Mouse (Mus musculus) forebrain, embryonic 13.5 days (tissue): ENCODE results near the gene Kcnab3. TPM values are rescaled to one million over a fixed set of nuclear protein-coding genes. Genes with fewer than 3 reads are reported as not detected.

Source experiments
- ATAC-seq: fragments of 200-750 bp; cut with Nextera tagmentation; 2 replicates; pipeline ENCODE4 v1.8.0; 2017
- H3K27ac ChIP-seq: fragments of 300-500 bp; sonication (generic); 2 replicates; pipeline ENCODE4 v1.5.1; 2015; ENCODE audit warnings: inconsistent platforms, mild to moderate bottlenecking, moderate library complexity
- H3K27me3 ChIP-seq: fragments of 300-500 bp; sonication (generic); 2 replicates; pipeline ENCODE4 v1.6.1; 2015; ENCODE audit warnings: mild to moderate bottlenecking, inconsistent platforms
- H3K36me3 ChIP-seq: fragments of 300-500 bp; sonication (generic); 2 replicates; pipeline ENCODE4 v1.6.1; 2015; ENCODE audit warnings: mild to moderate bottlenecking, inconsistent platforms; ENCODE audit not compliant: poor library complexity, severe bottlenecking
- H3K4me1 ChIP-seq: fragments of 300-500 bp; sonication (generic); 2 replicates; pipeline ENCODE4 v1.6.1; 2015; ENCODE audit warnings: inconsistent platforms
- H3K4me2 ChIP-seq: fragments of 300-500 bp; sonication (generic); 2 replicates; pipeline ENCODE4 v1.6.1; 2015; ENCODE audit warnings: inconsistent platforms, mild to moderate bottlenecking, moderate library complexity
- H3K4me3 ChIP-seq: fragments of 300-500 bp; sonication (generic); 2 replicates; pipeline ENCODE4 v1.5.1; 2015; ENCODE audit warnings: mild to moderate bottlenecking, inconsistent platforms
- H3K9ac ChIP-seq: fragments of 300-500 bp; sonication (generic); 2 replicates; pipeline ENCODE4 v1.6.1; 2015; ENCODE audit warnings: mild to moderate bottlenecking, inconsistent platforms
- H3K9me3 ChIP-seq: fragments of 300-500 bp; sonication (generic); replicated peaks from 2 replicates; pipeline ENCODE4 v1.6.1; 2016; ENCODE audit warnings: inconsistent platforms
- WGBS: fragments of 180-500 bp; shearing (Covaris S2); methylation state at CpG from one replicate; pipeline ENCODE4 v1.1.7; 2015; 5-methylcytosine and 5-hydroxymethylcytosine counted together
- polyA plus RNA-seq: library from polyadenylated mRNA; unstranded; fragments of >200 nt; fragmentation: Nextera tagmentation; extraction: Ambion mirVana; gene quantifications from 2 replicates; pipeline ENCODE4 v1.2.1, GENCODE M21; 2015

Gene Kcnab3
- polyA plus RNA-seq, 1 experiment from 2014 or later = 4.0 TPM

DNA sequence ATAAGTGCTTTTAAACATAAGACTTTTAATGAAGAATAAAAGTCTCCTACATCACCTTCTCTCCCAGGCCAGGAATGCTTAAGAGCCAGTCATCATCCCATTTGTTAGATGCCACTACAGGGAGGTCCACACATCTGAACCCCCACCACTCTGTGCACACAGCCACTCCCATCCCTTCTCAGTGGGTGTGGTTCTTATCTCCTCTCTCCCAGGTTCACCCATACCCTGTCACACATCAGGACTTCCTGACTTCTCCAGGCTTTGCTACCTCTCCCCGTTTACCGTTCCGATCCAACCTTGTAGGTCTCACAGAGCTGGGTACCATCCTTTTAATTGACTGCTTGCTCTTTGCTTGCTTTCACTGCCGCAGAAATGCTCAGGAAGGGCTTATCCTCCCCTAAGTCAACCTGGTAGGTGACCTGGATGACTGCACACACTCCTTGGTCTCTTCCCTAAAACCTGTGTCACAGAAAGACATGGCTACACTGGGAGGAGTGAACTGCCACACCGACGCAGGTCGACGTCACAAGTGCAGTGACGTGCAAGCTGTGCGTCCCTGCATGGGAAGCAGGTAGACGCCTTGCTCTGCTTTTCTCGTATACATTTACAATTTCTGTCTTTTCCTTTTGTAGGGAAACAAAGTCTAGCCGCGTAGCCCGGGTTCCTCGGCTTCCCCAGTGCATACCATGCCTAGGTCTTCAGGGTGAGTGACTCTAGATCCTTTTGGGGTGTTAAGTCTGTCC, 47.3 kb downstream of the Kcnab3 start:
- H3K4me3 ChIP-seq = no peak overlapping the region
- H3K4me2 ChIP-seq = no peak overlapping the region
- peaks cover 39% of the 10 kb centered on the region for H3K4me1 ChIP-seq
- 0 out of 2 replicates have a peak, but pooled peaks cover 5% of the 10 kb centered on the region for H3K36me3 ChIP-seq
- ATAC-seq = no peak
- H3K27me3 ChIP-seq = no peaks in the 10 kb centered on the region
- peak overlapping the region; percentile 85; the same call in 1 of the 2 replicates for H3K27ac ChIP-seq
- WGBS = 93% methylated on average over 16 of the region's 16 CpGs
- H3K9ac ChIP-seq = no peak overlapping the region
- no peaks in the 10 kb centered on the region for H3K9me3 ChIP-seq

DNA sequence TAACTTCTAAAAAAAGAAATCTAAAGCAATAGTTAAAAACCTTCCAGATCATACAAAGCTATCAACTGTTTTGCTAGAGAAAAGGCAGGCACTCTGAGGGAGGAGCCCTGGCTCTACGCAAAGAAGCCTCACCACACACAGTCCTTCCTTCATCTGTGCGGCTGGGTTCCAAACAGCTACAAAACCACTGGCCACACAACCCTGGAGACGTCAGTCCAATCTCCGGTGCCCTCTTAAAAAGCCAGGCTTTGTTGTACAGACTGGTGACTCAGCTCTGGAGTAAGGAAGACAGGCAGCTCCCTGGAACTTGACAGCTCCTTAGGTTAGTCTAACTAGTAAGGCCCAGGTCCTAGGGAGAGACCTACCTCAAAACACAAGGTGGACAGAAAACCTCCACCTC, 49.6 kb downstream of the Kcnab3 start:
- Histone ChIP-seq H3K4me2 (no peak overlapping the region), H3K4me3 (no peak overlapping the region), H3K36me3 (0 out of 2 replicates have a peak, but pooled peaks cover 5% of the 10 kb centered on the region), H3K4me1 (peaks cover 30% of the 10 kb centered on the region), H3K9me3 (no peaks in the 10 kb centered on the region), H3K27ac (no peak overlapping the region), H3K27me3 (no peaks in the 10 kb centered on the region), H3K9ac (no peak overlapping the region)
- 85% methylated on average over 4 of the region's 4 CpGs for WGBS
- ATAC-seq = no peak

DNA sequence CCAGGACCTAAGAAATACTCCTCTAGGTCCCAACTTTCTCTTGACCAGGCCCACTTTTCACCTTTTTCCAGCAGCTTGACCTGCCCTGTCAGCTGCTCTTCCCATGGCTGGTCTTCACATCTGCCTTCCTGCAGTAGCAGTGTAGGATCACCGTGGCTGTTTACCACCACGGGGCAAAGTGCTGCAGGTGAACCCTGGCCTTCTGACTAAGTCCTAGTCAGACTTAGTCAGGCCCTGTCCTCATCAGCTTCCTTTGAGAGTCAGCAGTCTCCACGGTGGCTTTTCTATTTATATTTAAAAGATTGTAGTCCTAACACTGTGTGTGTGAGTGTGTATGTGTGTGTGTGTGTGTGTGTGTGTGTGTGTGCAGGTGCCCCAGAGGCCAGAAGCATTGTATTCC, 51.7 kb downstream of the Kcnab3 start:
- ATAC-seq = no peak
- Histone ChIP-seq H3K36me3 (0 out of 2 replicates have a peak, but pooled peaks cover 3% of the 10 kb centered on the region), H3K27ac (no peak overlapping the region), H3K4me1 (peaks cover 16% of the 10 kb centered on the region; the same call in 1 of the 2 replicates), H3K27me3 (no peaks in the 10 kb centered on the region), H3K9ac (no peak overlapping the region), H3K4me2 (no peak overlapping the region), H3K4me3 (no peak overlapping the region), H3K9me3 (no peaks in the 10 kb centered on the region)
- 81% methylated on average over 3 of the region's 3 CpGs for WGBS

DNA sequence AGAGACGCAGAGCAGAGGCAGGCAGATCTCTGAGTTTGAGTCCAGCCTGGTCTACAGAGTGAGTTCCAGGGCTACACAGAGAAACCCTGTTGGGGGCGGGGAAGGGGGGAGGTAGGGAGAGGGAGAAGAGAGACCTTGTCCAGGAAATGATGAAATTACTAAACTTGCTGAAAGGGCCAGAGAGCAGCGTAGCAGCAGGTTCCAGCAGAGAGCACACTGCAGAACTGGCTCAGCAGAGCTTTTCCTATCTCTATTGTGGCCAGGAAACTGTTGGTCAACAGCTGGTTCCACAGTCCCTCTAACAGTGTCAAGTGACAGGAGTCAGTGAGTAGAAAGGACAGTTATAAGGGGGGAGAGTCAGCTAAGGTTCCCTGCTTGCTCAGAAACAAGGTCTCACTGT, 53.5 kb downstream of the Kcnab3 start:
- no peaks in the 10 kb centered on the region for H3K27me3 ChIP-seq
- H3K4me1 ChIP-seq = 0 out of 2 replicates have a peak, but pooled peaks cover 9% of the 10 kb centered on the region
- no peak overlapping the region for H3K4me2 ChIP-seq
- no peak overlapping the region for H3K27ac ChIP-seq
- H3K9me3 ChIP-seq = no peaks in the 10 kb centered on the region
- no peak overlapping the region for H3K4me3 ChIP-seq
- whole genome bisulfite sequencing = 94% methylated on average over 3 of the region's 3 CpGs
- no peak for ATAC-seq
- H3K36me3 ChIP-seq = no peaks in the 10 kb centered on the region
- H3K9ac ChIP-seq = no peak overlapping the region

DNA sequence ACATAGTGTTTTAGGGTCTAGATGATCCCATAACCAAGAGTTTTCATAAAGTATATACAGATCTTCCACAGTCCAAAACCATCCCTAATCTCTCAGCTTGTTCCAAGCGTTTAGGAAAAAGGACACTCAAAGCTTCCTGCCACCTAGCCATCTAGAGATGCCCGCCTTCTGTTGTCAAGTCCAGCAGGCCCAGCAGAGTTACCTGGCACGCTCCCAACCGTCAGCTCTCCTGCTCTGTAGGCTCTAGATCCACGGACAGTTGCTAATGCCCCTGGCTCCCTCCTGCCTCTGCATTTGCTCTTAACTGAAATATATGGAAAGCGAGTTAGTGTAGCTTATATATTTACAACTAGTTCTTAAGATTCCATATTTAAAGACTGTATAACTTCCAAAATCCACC, 55.3 kb downstream of the Kcnab3 start:
- 81% methylated on average over 6 of the region's 6 CpGs for WGBS
- no peaks in the 10 kb centered on the region for H3K36me3 ChIP-seq
- no peak for ATAC-seq

More for the DNA sequence above, 55.3 kb downstream of the Kcnab3 start:
- no peak overlapping the region for H3K9ac ChIP-seq
- H3K4me1 ChIP-seq = 0 out of 2 replicates have a peak, but pooled peaks cover 9% of the 10 kb centered on the region
- H3K27me3 ChIP-seq = no peaks in the 10 kb centered on the region
- no peak overlapping the region for H3K27ac ChIP-seq
- H3K4me3 ChIP-seq = no peak overlapping the region
- no peaks in the 10 kb centered on the region for H3K9me3 ChIP-seq
- no peak overlapping the region for H3K4me2 ChIP-seq

Other genes starting within 250 kb of the Kcnab3 start
- gene Vamp2, start 237.8 kb upstream of the Kcnab3 start, polyA plus RNA-seq = 110 and 124 TPM in 2 replicates
- gene Per1, start 231.0 kb upstream of the Kcnab3 start, polyA plus RNA-seq = 6.0 and 6.4 TPM in 2 replicates
- gene Hes7, start 205.9 kb upstream of the Kcnab3 start, polyA plus RNA-seq = 0.12 and 0.21 TPM in 2 replicates
- gene 9130213A22Rik, start 203.7 kb upstream of the Kcnab3 start, polyA plus RNA-seq = 0.21 and 0.34 TPM in 2 replicates
- gene Aloxe3, start 200.4 kb upstream of the Kcnab3 start, polyA plus RNA-seq = 1.5 TPM in 1 of 2 replicates, not detected in the other
- not detected in 2 replicates for gene Alox12b, start 169.3 kb upstream of the Kcnab3 start, polyA plus RNA-seq
- gene Alox8, start 128.4 kb upstream of the Kcnab3 start, polyA plus RNA-seq = not detected in 2 replicates
- 0.18 and 0.29 TPM in 2 replicates for gene Gucy2e, start 89.2 kb upstream of the Kcnab3 start, polyA plus RNA-seq
- gene Cntrob, start 2.5 kb upstream of the Kcnab3 start, polyA plus RNA-seq = 37.1 and 43.3 TPM in 2 replicates
- gene Trappc1, start 2.3 kb upstream of the Kcnab3 start, polyA plus RNA-seq = 208 and 210 TPM in 2 replicates
- gene Rnf227, start 14.2 kb downstream of the Kcnab3 start, polyA plus RNA-seq = 72.6 and 78.8 TPM in 2 replicates
- gene Chd3, start 43.1 kb downstream of the Kcnab3 start, polyA plus RNA-seq = 104 and 106 TPM in 2 replicates
- 100.0 and 108 TPM in 2 replicates for gene Naa38, start 69.2 kb downstream of the Kcnab3 start, polyA plus RNA-seq
- gene Cyb5d1, start 69.4 kb downstream of the Kcnab3 start, polyA plus RNA-seq = 45.9 and 48.6 TPM in 2 replicates
- 6.3 and 6.6 TPM in 2 replicates for gene Tmem88, start 72.0 kb downstream of the Kcnab3 start, polyA plus RNA-seq
- gene Kdm6b, start 87.4 kb downstream of the Kcnab3 start, polyA plus RNA-seq = 55.4 and 59.3 TPM in 2 replicates
- 1.7 and 2.0 TPM in 2 replicates for gene Dnah2, start 222.9 kb downstream of the Kcnab3 start, polyA plus RNA-seq
- gene Efnb3, start 233.9 kb downstream of the Kcnab3 start, polyA plus RNA-seq = 63.1 and 72.0 TPM in 2 replicates